Mouse (Mus musculus): ENCODE measurements around the gene Eef1akmt4.
"Not testable (repeated sequence)": the region's sequence is repeated elsewhere in the genome, so short reads cannot be mapped to it uniquely, and the experiment has no call there.

Eef1akmt4 gene

GRCm38 (mm10) chr16:20628871-20629391 lies 17.5 kb downstream of the Eef1akmt4 start:
- DNase-seq, result no peak

- DNase-seq, result peak; percentile 59
Observed at GRCm38 (mm10) chr16:20629731-20630634, 18.6 kb downstream of the Eef1akmt4 start, which contains the start of gene Ece2. Ece2 (plus strand) TSS chr16:20629828.

GRCm38 (mm10) chr16:20637410-20637809 lies 26.0 kb downstream of the Eef1akmt4 start:
- no peak for DNase-seq

GRCm38 (mm10) chr16:20638367-20638766 lies 27.0 kb downstream of the Eef1akmt4 start:
- no peak for DNase-seq

GRCm38 (mm10) chr16:20642161-20642560 lies 30.8 kb downstream of the Eef1akmt4 start:
- DNase-seq, result peak; percentile 71

- DNase-seq, result no peak
Observed at GRCm38 (mm10) chr16:20643911-20644310, 32.5 kb downstream of the Eef1akmt4 start.

- DNase-seq, result peak; percentile 95
Observed at GRCm38 (mm10) chr16:20651076-20651946, 39.9 kb downstream of the Eef1akmt4 start, which contains the start of gene Psmd2. Psmd2 (plus strand) TSS chr16:20651652.

- DNase-seq, result no peak
Observed at GRCm38 (mm10) chr16:20651947-20652310, 40.5 kb downstream of the Eef1akmt4 start.

- DNase-seq, result no peak
Observed at GRCm38 (mm10) chr16:20653315-20653714, 41.9 kb downstream of the Eef1akmt4 start.

- no peak for DNase-seq
Observed at GRCm38 (mm10) chr16:20657661-20658060, 46.3 kb downstream of the Eef1akmt4 start.

- DNase-seq, result not testable (repeated sequence)
Observed at GRCm38 (mm10) chr16:20668013-20668412, 56.6 kb downstream of the Eef1akmt4 start, which contains the start of gene Eif4g1. Eif4g1 (plus strand) TSS chr16:20668313.

Data from cerebellum, adult 11 months (tissue).